Mouse (Mus musculus): ENCODE results near the gene Ghr. TPM values are rescaled to one million over a fixed set of nuclear protein-coding genes. Genes with fewer than 3 reads are reported as not detected.

Gene Ghr
- polyA plus RNA-seq, 1 experiment = 21.3 TPM

- no peak overlapping the region for H3ac ChIP-seq (ENCODE audit: control insufficient read depth, insufficient read length)
- no peak overlapping the region for H3K4me3 ChIP-seq
- H3K27me3 ChIP-seq (ENCODE audit: control insufficient read depth, insufficient read depth, insufficient read length) = no peaks in the 10 kb centered on the region
- peak overlapping the region; percentile 1 for H3K4me2 ChIP-seq (ENCODE audit: low read depth)
- no peaks in the 10 kb centered on the region for H3K79me2 ChIP-seq (ENCODE audit: control insufficient read depth, insufficient read depth)
- TF ChIP-seq SRF (IDR thresholded peaks at IDR 0.05; ENCODE audit: control insufficient read depth, insufficient read length, low read depth) (no peak), MYOD1 (IDR thresholded peaks at IDR 0.05; ENCODE audit: control insufficient read depth in 1 of 3, insufficient read length in 2 of 3, low read depth in 2 of 3) (peak in 1 of 3 experiments; percentile 34), POLR2A (IDR thresholded peaks at IDR 0.05; ENCODE audit: insufficient read length, low read depth) (no peak), E2F4 (IDR thresholded peaks at IDR 0.05; ENCODE audit: insufficient read depth) (no peak), MAX (IDR thresholded peaks at IDR 0.05; ENCODE audit: low read depth) (no peak), USF1 (IDR thresholded peaks at IDR 0.05; ENCODE audit: low read depth) (peak; percentile 49), CEBPB (IDR thresholded peaks at IDR 0.05; ENCODE audit: insufficient read depth, poor library complexity, severe bottlenecking) (no peak)
- H3K36me3 ChIP-seq (ENCODE audit: control insufficient read depth, insufficient read depth) = no peaks in the 10 kb centered on the region
These were observed 28.7 kb upstream of the Ghr start for GRCm38 (mm10) chr15:3611961-3612360.

GRCm38 (mm10) chr15:3607951-3608350 lies 24.7 kb upstream of the Ghr start:
- Histone ChIP-seq H3K4me3 (no peak overlapping the region), H3K4me2 (ENCODE audit: low read depth) (no peak overlapping the region), H3K36me3 (ENCODE audit: control insufficient read depth, insufficient read depth) (no peaks in the 10 kb centered on the region), H3K27me3 (ENCODE audit: control insufficient read depth, insufficient read depth, insufficient read length) (no peaks in the 10 kb centered on the region), H3ac (ENCODE audit: control insufficient read depth, insufficient read length) (no peak overlapping the region), H3K79me2 (ENCODE audit: control insufficient read depth, insufficient read depth) (no peaks in the 10 kb centered on the region)
- TF ChIP-seq POLR2A (IDR thresholded peaks at IDR 0.05; ENCODE audit: insufficient read length, low read depth) = no peak
- TF ChIP-seq USF1 (IDR thresholded peaks at IDR 0.05; ENCODE audit: low read depth) = no peak
- TF ChIP-seq E2F4 (IDR thresholded peaks at IDR 0.05; ENCODE audit: insufficient read depth) = no peak
- TF ChIP-seq MYOD1 (IDR thresholded peaks at IDR 0.05; ENCODE audit: control insufficient read depth in 1 of 3, insufficient read length in 2 of 3, low read depth in 2 of 3) = no peak
- TF ChIP-seq MYOG (IDR thresholded peaks at IDR 0.05; ENCODE audit: control insufficient read depth in 1 of 3, insufficient read depth in 1 of 3, insufficient read length in 2 of 3, low read depth in 2 of 3) = no peak
- TF ChIP-seq CEBPB (IDR thresholded peaks at IDR 0.05; ENCODE audit: insufficient read depth, poor library complexity, severe bottlenecking) = no peak
- no peak for TF ChIP-seq MAX (IDR thresholded peaks at IDR 0.05; ENCODE audit: low read depth)
- no peak for TF ChIP-seq TCF12 (IDR thresholded peaks at IDR 0.05; ENCODE audit: insufficient read depth, poor library complexity, severe bottlenecking)
- TF ChIP-seq POLR2AphosphoS2 (IDR thresholded peaks at IDR 0.05; ENCODE audit: insufficient read length, low read depth) = no peak
- TF ChIP-seq REST (IDR thresholded peaks at IDR 0.05; ENCODE audit: insufficient read depth, insufficient read length) = no peak
- no peak for TF ChIP-seq TCF3 (IDR thresholded peaks at IDR 0.05; ENCODE audit: insufficient read length, low read depth)
- no peak for TF ChIP-seq SRF (IDR thresholded peaks at IDR 0.05; ENCODE audit: control insufficient read depth, insufficient read length, low read depth)

GRCm38 (mm10) chr15:3602098-3602486 lies 18.8 kb upstream of the Ghr start:
- TF ChIP-seq MYOG (IDR thresholded peaks at IDR 0.05; ENCODE audit: control insufficient read depth in 1 of 3, insufficient read depth in 1 of 3, insufficient read length in 2 of 3, low read depth in 2 of 3) (no peak), REST (IDR thresholded peaks at IDR 0.05; ENCODE audit: insufficient read depth, insufficient read length) (no peak), E2F4 (IDR thresholded peaks at IDR 0.05; ENCODE audit: insufficient read depth) (no peak), MYOD1 (IDR thresholded peaks at IDR 0.05; ENCODE audit: control insufficient read depth in 1 of 3, insufficient read length in 2 of 3, low read depth in 2 of 3) (no peak), POLR2A (IDR thresholded peaks at IDR 0.05; ENCODE audit: insufficient read length, low read depth) (no peak), MAX (IDR thresholded peaks at IDR 0.05; ENCODE audit: low read depth) (no peak), POLR2AphosphoS2 (IDR thresholded peaks at IDR 0.05; ENCODE audit: insufficient read length, low read depth) (no peak), TCF12 (IDR thresholded peaks at IDR 0.05; ENCODE audit: insufficient read depth, poor library complexity, severe bottlenecking) (no peak), TCF3 (IDR thresholded peaks at IDR 0.05; ENCODE audit: insufficient read length, low read depth) (no peak), USF1 (IDR thresholded peaks at IDR 0.05; ENCODE audit: low read depth) (no peak), SRF (IDR thresholded peaks at IDR 0.05; ENCODE audit: control insufficient read depth, insufficient read length, low read depth) (no peak), CEBPB (IDR thresholded peaks at IDR 0.05; ENCODE audit: insufficient read depth, poor library complexity, severe bottlenecking) (no peak)
- no peaks in the 10 kb centered on the region for H3K79me2 ChIP-seq (ENCODE audit: control insufficient read depth, insufficient read depth)
- no peaks in the 10 kb centered on the region for H3K36me3 ChIP-seq (ENCODE audit: control insufficient read depth, insufficient read depth)
- H3K4me2 ChIP-seq (ENCODE audit: low read depth) = no peak overlapping the region
- no peak overlapping the region for H3K4me3 ChIP-seq
- no peaks in the 10 kb centered on the region for H3K27me3 ChIP-seq (ENCODE audit: control insufficient read depth, insufficient read depth, insufficient read length)
- no peak overlapping the region for H3ac ChIP-seq (ENCODE audit: control insufficient read depth, insufficient read length)

GRCm38 (mm10) chr15:3601422-3602097 lies 18.3 kb upstream of the Ghr start:
- Histone ChIP-seq H3K4me2 (ENCODE audit: low read depth) (no peak overlapping the region), H3K36me3 (ENCODE audit: control insufficient read depth, insufficient read depth) (no peaks in the 10 kb centered on the region), H3K4me3 (no peak overlapping the region), H3K27me3 (ENCODE audit: control insufficient read depth, insufficient read depth, insufficient read length) (no peaks in the 10 kb centered on the region), H3K79me2 (ENCODE audit: control insufficient read depth, insufficient read depth) (no peaks in the 10 kb centered on the region), H3ac (ENCODE audit: control insufficient read depth, insufficient read length) (no peak overlapping the region)
- TF ChIP-seq USF1 (IDR thresholded peaks at IDR 0.05; ENCODE audit: low read depth) (no peak), REST (IDR thresholded peaks at IDR 0.05; ENCODE audit: insufficient read depth, insufficient read length) (no peak), TCF12 (IDR thresholded peaks at IDR 0.05; ENCODE audit: insufficient read depth, poor library complexity, severe bottlenecking) (no peak), MAX (IDR thresholded peaks at IDR 0.05; ENCODE audit: low read depth) (no peak), MYOD1 (IDR thresholded peaks at IDR 0.05; ENCODE audit: control insufficient read depth in 1 of 3, insufficient read length in 2 of 3, low read depth in 2 of 3) (no peak), POLR2A (IDR thresholded peaks at IDR 0.05; ENCODE audit: insufficient read length, low read depth) (no peak), E2F4 (IDR thresholded peaks at IDR 0.05; ENCODE audit: insufficient read depth) (no peak), POLR2AphosphoS2 (IDR thresholded peaks at IDR 0.05; ENCODE audit: insufficient read length, low read depth) (no peak), TCF3 (IDR thresholded peaks at IDR 0.05; ENCODE audit: insufficient read length, low read depth) (no peak), MYOG (IDR thresholded peaks at IDR 0.05; ENCODE audit: control insufficient read depth in 1 of 3, insufficient read depth in 1 of 3, insufficient read length in 2 of 3, low read depth in 2 of 3) (no peak), CEBPB (IDR thresholded peaks at IDR 0.05; ENCODE audit: insufficient read depth, poor library complexity, severe bottlenecking) (no peak), SRF (IDR thresholded peaks at IDR 0.05; ENCODE audit: control insufficient read depth, insufficient read length, low read depth) (no peak)

Data from myocyte (in vitro differentiated cells).